Mouse (Mus musculus) gastrocnemius, postnatal 4 days (tissue): ENCODE data around the gene Ube2h. TPM values are rescaled to one million over a fixed set of nuclear protein-coding genes. Genes with fewer than 3 reads are reported as not detected.
A peak's percentile ranks its signal among the peaks of the same experiment; 100 is the strongest.

Experiments used
- DNase-seq, 2 experiments: peaks; one replicate each; pipeline ENCODE4 v3.0.0; 2021 to 2022; ENCODE audit warnings: low spot score in 2 of 2, mixed read lengths in 2 of 2
- long read RNA-seq, 2 experiments: library from polyadenylated mRNA; stranded (forward); transcript quantifications; one replicate each; pipeline ENCODE4 v2.0.0; 2021
- total RNA-seq, 2 experiments: library from RNA; stranded (reverse); gene quantifications; 2 replicates each; pipeline ENCODE4 v1.2.3; 2021

The Ube2h gene
- total RNA-seq = 100 to 1,000 TPM in 1 of 2 experiments, 10 to 100 TPM in 1; 82.2 to 103 TPM
- long read RNA-seq, experiment 1, full-length matches to known transcripts = 111 of 161 reads
- long read RNA-seq, experiment 1, partial matches to known transcripts = 2 of 161 reads
- long read RNA-seq, experiment 1, other reads (novel, unspliced or antisense) = 48 of 161 reads
- long read RNA-seq, experiment 2, full-length matches to known transcripts = 132 of 175 reads
- long read RNA-seq, experiment 2, partial matches to known transcripts = 3 of 175 reads
- long read RNA-seq, experiment 2, other reads (novel, unspliced or antisense) = 40 of 175 reads

GRCm38 (mm10) chr6:30304399-30304917 is at the start of gene Ube2h:
Gene Ube2h, minus strand, starts transcription at chr6:30304539.
- peak; percentile 99 for DNase-seq

GRCm38 (mm10) chr6:30353661-30354060 is 49.3 kb upstream of the Ube2h start:
- no peak for DNase-seq

DNA sequence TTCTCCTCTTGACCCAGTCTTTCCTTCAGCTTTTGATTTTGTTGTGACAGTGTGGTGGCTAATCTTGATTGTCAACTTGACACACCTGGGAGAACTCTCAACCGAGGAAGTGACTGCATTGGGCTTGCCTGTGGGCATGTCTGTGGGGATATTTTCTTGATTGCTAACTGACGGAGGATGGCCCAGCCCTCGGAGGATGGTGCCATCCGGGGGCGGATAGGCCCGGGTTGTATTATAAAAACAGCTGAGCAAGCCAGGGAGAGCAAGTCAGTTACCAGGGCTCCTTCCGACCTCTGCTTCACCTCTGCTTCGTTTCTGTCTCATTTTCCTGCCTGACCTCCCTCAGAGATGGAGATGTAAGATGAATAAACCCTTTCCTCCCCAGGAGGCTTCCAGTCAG is 48.4 kb upstream of the Ube2h start:
- no peak for DNase-seq

DNA sequence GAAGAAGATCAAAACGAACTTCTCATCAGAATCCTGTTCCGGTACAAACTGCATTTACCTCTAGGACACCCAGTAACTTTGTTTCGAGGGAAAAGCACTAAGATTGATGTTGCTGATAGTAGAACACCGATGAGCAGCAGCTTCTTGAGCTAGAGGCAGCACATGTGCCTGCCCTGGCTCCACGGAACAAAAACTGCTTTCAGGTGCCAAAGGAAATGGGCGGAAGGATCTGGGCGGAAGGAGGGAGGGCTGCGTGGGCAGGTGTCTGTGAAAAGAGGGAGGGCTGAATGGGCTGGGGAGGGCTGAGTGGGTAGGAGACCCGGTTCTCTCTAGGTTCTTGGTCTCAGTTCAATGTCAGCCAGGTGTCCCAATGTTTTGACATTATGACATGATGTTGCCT is 47.0 kb upstream of the Ube2h start:
- no peak for DNase-seq

- no peak for DNase-seq
Observed at GRCm38 (mm10) chr6:30347288-30347801, 43.0 kb upstream of the Ube2h start.

- no peak for DNase-seq
Observed at GRCm38 (mm10) chr6:30346737-30347136, 42.4 kb upstream of the Ube2h start.

GRCm38 (mm10) chr6:30344032-30344431 is 39.7 kb upstream of the Ube2h start:
- peak in 1 of 2 experiments; percentile 18 for DNase-seq

- no peak for DNase-seq
Observed at GRCm38 (mm10) chr6:30340231-30340873, 36.0 kb upstream of the Ube2h start.

GRCm38 (mm10) chr6:30336912-30337311 is 32.6 kb upstream of the Ube2h start:
- peak in 1 of 2 experiments; percentile 53 for DNase-seq

DNA sequence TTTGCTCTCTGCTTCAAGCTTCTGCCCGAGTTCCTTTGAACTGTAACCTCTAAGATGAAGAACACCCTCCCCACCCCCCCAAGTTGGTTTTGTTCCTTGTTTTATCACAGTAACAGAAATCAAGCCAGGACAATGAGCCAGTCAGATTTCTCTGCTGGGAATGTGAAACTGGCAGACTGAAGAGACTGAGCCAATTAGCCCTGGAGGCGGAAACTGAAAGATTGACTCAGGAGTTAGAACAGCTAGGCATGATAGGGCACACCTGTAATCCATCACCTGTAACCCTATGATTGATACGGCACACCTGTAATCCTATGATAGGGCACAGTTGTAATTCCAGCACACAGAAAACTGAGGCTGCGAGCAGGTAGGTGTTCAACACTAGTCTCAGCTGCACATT is 27.9 kb upstream of the Ube2h start:
- no peak for DNase-seq

DNA sequence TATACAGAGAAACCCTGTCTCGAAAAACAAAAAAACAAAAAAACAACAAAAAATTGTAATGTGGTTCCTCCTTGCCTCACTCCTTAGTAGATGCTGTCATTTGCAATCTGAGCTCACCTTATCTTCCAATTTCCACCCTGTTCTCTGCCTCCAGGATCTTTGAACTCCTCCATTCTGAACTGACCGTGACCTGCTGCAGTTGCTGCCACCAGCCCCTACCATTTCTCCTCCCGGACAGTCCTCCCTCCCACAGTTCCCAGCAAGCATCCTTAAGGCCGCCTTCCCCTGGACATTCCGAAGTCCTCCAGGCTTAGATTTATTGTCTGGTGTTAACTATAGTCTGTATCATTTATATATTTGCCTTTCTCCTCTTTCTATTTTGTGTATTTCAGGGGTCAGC is 26.4 kb upstream of the Ube2h start:
- no peak for DNase-seq

GRCm38 (mm10) chr6:30325932-30326501 is 21.7 kb upstream of the Ube2h start:
- no peak for DNase-seq

DNA sequence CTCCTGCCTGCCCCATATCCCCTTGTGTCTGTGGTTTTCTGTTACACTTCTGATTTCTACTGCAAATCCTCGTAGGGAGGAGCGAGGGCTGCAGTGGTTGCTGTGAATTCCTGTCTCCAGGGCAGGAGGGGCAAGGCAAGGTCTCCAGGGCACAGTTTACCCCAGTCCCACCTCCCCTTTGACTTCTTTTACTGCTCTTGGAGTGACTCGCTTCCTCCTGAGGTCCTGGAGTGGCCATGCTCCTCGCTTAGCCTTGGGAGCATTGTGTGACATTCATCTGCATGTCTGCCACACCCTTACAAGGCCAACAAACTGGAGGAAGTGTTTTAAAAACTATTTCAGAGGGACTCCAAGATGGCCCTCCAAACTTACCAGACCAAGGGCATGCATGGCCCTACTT is 16.7 kb upstream of the Ube2h start:
- no peak for DNase-seq

- DNase-seq = no peak
Observed at GRCm38 (mm10) chr6:30319216-30319615, 14.9 kb upstream of the Ube2h start.

DNA sequence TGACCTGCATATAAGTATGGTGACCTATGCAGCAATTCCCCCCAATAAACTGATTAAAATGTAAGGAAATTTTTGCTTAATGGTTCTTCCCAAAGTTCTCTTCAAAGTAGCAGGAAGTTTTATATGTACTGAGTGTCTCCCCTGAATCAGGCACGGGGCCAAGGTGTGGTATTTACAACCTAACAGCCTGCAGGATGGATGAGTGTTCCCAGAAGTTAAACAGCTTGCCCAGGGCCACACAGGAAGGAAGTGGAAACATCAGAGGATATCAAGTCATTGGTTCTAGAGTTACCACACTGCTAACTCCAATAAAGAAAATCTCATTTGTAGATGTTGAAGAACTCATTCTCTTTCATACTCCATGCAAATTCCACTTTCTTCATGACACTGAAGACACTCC is 7.7 kb upstream of the Ube2h start:
- DNase-seq = no peak

- no peak for DNase-seq
Observed at GRCm38 (mm10) chr6:30308751-30309150, 4.4 kb upstream of the Ube2h start.

DNA sequence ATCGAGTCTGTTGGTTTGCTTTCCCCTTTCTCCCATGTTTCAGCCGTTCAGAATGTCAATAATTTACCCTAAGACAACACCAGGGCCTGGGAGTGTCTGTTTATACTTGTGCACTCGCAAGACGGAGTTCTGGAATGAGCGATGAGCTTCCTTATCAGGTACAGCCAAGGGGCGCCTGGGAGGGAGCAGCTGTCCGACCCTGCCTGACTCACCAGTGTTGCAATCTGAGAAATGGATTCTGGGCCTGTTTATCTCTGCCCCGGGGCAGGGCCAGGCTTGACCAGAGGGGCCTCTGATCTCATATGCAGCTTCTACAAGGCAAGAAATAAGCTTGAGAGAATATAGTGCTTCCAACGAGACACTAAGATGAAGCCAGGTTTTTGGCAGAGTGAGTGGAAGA is 3.4 kb upstream of the Ube2h start:
- DNase-seq = peak in 1 of 2 experiments; percentile 15

GRCm38 (mm10) chr6:30303771-30304398 is 454 bp downstream of the Ube2h start:
- DNase-seq = peak; percentile 24 to 51

- DNase-seq = peak in 1 of 2 experiments; percentile 32
Observed at GRCm38 (mm10) chr6:30302781-30303631, 1.3 kb downstream of the Ube2h start.

GRCm38 (mm10) chr6:30302156-30302555 is 2.2 kb downstream of the Ube2h start:
- no peak for DNase-seq

DNA sequence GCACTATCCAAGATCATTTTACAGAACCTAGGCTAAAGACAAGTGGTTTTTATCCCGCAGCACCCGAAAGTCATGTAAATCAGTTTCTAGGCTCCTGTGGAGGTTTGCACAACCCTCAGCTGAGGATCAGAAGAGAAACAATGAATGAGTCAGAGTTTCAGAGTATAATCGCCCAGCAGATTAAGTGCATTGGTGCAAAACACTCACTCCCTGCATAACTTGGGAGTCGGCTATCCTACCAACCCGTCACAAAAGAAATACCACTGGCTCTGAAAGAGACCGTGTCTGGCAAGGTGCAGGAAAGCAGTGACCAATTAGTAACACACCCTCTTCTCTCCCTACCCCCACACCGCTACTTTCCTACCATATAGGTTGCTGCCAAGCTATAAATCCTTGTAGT is 3.4 kb downstream of the Ube2h start:
- DNase-seq = no peak
